Mouse (Mus musculus): ENCODE measurements around the gene Chga. TPM values are rescaled to one million over a fixed set of nuclear protein-coding genes. Genes with fewer than 3 reads are reported as not detected.

Gene Chga
- polyA plus RNA-seq, 1 experiment, result not detected

- H3K4me3 ChIP-seq (ENCODE audit: insufficient read depth, low read length), result no peak overlapping the region
- H3K27ac ChIP-seq (ENCODE audit: insufficient read depth, low read depth, low read length), result no peak overlapping the region
- H3K4me1 ChIP-seq (ENCODE audit: control insufficient read depth, insufficient read depth, low read length), result no peaks in the 10 kb centered on the region
- no peak for TF ChIP-seq CTCF (IDR thresholded peaks at IDR 0.05; ENCODE audit: low read depth, low read length)
- TF ChIP-seq POLR2A (IDR thresholded peaks at IDR 0.05; ENCODE audit: borderline replicate concordance, low read depth, low read length), result no peak
Measured at GRCm38 (mm10) chr12:102575541-102576329, 21.0 kb downstream of the Chga start.

GRCm38 (mm10) chr12:102576659-102577398 lies 22.1 kb downstream of the Chga start:
- H3K4me3 ChIP-seq (ENCODE audit: insufficient read depth, low read length), result no peak overlapping the region
- TF ChIP-seq POLR2A (IDR thresholded peaks at IDR 0.05; ENCODE audit: borderline replicate concordance, low read depth, low read length) (no peak), CTCF (IDR thresholded peaks at IDR 0.05; ENCODE audit: low read depth, low read length) (no peak)
- H3K27ac ChIP-seq (ENCODE audit: insufficient read depth, low read depth, low read length), result no peak overlapping the region
- no peaks in the 10 kb centered on the region for H3K4me1 ChIP-seq (ENCODE audit: control insufficient read depth, insufficient read depth, low read length)

- Histone ChIP-seq H3K27ac (ENCODE audit: insufficient read depth, low read depth, low read length) (no peak overlapping the region), H3K4me1 (ENCODE audit: control insufficient read depth, insufficient read depth, low read length) (no peaks in the 10 kb centered on the region), H3K4me3 (ENCODE audit: insufficient read depth, low read length) (no peak overlapping the region)
- TF ChIP-seq POLR2A (IDR thresholded peaks at IDR 0.05; ENCODE audit: borderline replicate concordance, low read depth, low read length) (no peak), CTCF (IDR thresholded peaks at IDR 0.05; ENCODE audit: low read depth, low read length) (peak; percentile 41)
Measured at GRCm38 (mm10) chr12:102579041-102579440, 24.3 kb downstream of the Chga start.

GRCm38 (mm10) chr12:102581579-102582196 lies 26.9 kb downstream of the Chga start:
- Histone ChIP-seq H3K27ac (ENCODE audit: insufficient read depth, low read depth, low read length) (no peak overlapping the region), H3K4me3 (ENCODE audit: insufficient read depth, low read length) (no peak overlapping the region), H3K4me1 (ENCODE audit: control insufficient read depth, insufficient read depth, low read length) (no peaks in the 10 kb centered on the region)
- TF ChIP-seq CTCF (IDR thresholded peaks at IDR 0.05; ENCODE audit: low read depth, low read length) (no peak), POLR2A (IDR thresholded peaks at IDR 0.05; ENCODE audit: borderline replicate concordance, low read depth, low read length) (no peak)

GRCm38 (mm10) chr12:102582441-102582840 lies 27.7 kb downstream of the Chga start:
- TF ChIP-seq CTCF (IDR thresholded peaks at IDR 0.05; ENCODE audit: low read depth, low read length) (no peak), POLR2A (IDR thresholded peaks at IDR 0.05; ENCODE audit: borderline replicate concordance, low read depth, low read length) (no peak)
- H3K4me3 ChIP-seq (ENCODE audit: insufficient read depth, low read length), result no peak overlapping the region
- no peaks in the 10 kb centered on the region for H3K4me1 ChIP-seq (ENCODE audit: control insufficient read depth, insufficient read depth, low read length)
- no peak overlapping the region for H3K27ac ChIP-seq (ENCODE audit: insufficient read depth, low read depth, low read length)

- TF ChIP-seq POLR2A (IDR thresholded peaks at IDR 0.05; ENCODE audit: borderline replicate concordance, low read depth, low read length), result no peak
- no peak for TF ChIP-seq CTCF (IDR thresholded peaks at IDR 0.05; ENCODE audit: low read depth, low read length)
- no peak overlapping the region for H3K27ac ChIP-seq (ENCODE audit: insufficient read depth, low read depth, low read length)
- H3K4me1 ChIP-seq (ENCODE audit: control insufficient read depth, insufficient read depth, low read length), result no peaks in the 10 kb centered on the region
- no peak overlapping the region for H3K4me3 ChIP-seq (ENCODE audit: insufficient read depth, low read length)
Measured at GRCm38 (mm10) chr12:102585390-102585789, 30.6 kb downstream of the Chga start.

GRCm38 (mm10) chr12:102586286-102586881 lies 31.6 kb downstream of the Chga start:
- Histone ChIP-seq H3K27ac (ENCODE audit: insufficient read depth, low read depth, low read length) (no peak overlapping the region), H3K4me1 (ENCODE audit: control insufficient read depth, insufficient read depth, low read length) (no peaks in the 10 kb centered on the region), H3K4me3 (ENCODE audit: insufficient read depth, low read length) (no peak overlapping the region)
- TF ChIP-seq CTCF (IDR thresholded peaks at IDR 0.05; ENCODE audit: low read depth, low read length) (no peak), POLR2A (IDR thresholded peaks at IDR 0.05; ENCODE audit: borderline replicate concordance, low read depth, low read length) (no peak)

- Histone ChIP-seq H3K27ac (ENCODE audit: insufficient read depth, low read depth, low read length) (no peak overlapping the region), H3K4me3 (ENCODE audit: insufficient read depth, low read length) (no peak overlapping the region), H3K4me1 (ENCODE audit: control insufficient read depth, insufficient read depth, low read length) (no peaks in the 10 kb centered on the region)
- no peak for TF ChIP-seq POLR2A (IDR thresholded peaks at IDR 0.05; ENCODE audit: borderline replicate concordance, low read depth, low read length)
- TF ChIP-seq CTCF (IDR thresholded peaks at IDR 0.05; ENCODE audit: low read depth, low read length), result no peak
Measured at GRCm38 (mm10) chr12:102587106-102587505, 32.3 kb downstream of the Chga start.

GRCm38 (mm10) chr12:102590711-102591360 lies 36.1 kb downstream of the Chga start:
- H3K4me3 ChIP-seq (ENCODE audit: insufficient read depth, low read length), result no peak overlapping the region
- no peak overlapping the region for H3K27ac ChIP-seq (ENCODE audit: insufficient read depth, low read depth, low read length)
- no peak for TF ChIP-seq CTCF (IDR thresholded peaks at IDR 0.05; ENCODE audit: low read depth, low read length)
- TF ChIP-seq POLR2A (IDR thresholded peaks at IDR 0.05; ENCODE audit: borderline replicate concordance, low read depth, low read length), result no peak
- H3K4me1 ChIP-seq (ENCODE audit: control insufficient read depth, insufficient read depth, low read length), result no peaks in the 10 kb centered on the region
